Mouse (Mus musculus) liver, embryonic 16.5 days (tissue): ENCODE data around the gene Wfdc15a. TPM values are rescaled to one million over a fixed set of nuclear protein-coding genes. Genes with fewer than 3 reads are reported as not detected.

Experiments used
- ATAC-seq: fragments of 200-750 bp; cut with Nextera tagmentation; 2 replicates; pipeline ENCODE4 v1.8.0; 2017; ENCODE audit warnings: low read depth, mild to moderate bottlenecking, moderate number of reproducible peaks, moderate library complexity
- H3K27ac ChIP-seq: fragments of 300-500 bp; sonication (generic); 2 replicates; pipeline ENCODE4 v1.5.1; 2014; ENCODE audit warnings: mild to moderate bottlenecking, low read length
- H3K27me3 ChIP-seq: fragments of 300-500 bp; sonication (generic); 2 replicates; pipeline ENCODE4 v1.6.1; 2014; ENCODE audit warnings: low read depth, low read length, mixed read lengths; ENCODE audit not compliant: control insufficient read depth, insufficient read depth
- H3K36me3 ChIP-seq: fragments of 300-500 bp; sonication (generic); 2 replicates; pipeline ENCODE4 v1.6.1; 2014; ENCODE audit warnings: mild to moderate bottlenecking; ENCODE audit not compliant: control insufficient read depth, insufficient read depth
- H3K4me1 ChIP-seq: fragments of 300-500 bp; sonication (generic); 2 replicates; pipeline ENCODE4 v1.6.1; 2014; ENCODE audit warnings: low read depth, low read length, mixed read lengths; ENCODE audit not compliant: control insufficient read depth
- H3K4me2 ChIP-seq: fragments of 300-500 bp; sonication (generic); 2 replicates; pipeline ENCODE4 v1.6.1; 2014; ENCODE audit warnings: low read depth, low read length, mixed read lengths
- H3K4me3 ChIP-seq: fragments of 300-500 bp; sonication (generic); 2 replicates; pipeline ENCODE4 v1.5.1; 2014; ENCODE audit warnings: low read depth, mild to moderate bottlenecking, low read length
- H3K9ac ChIP-seq: fragments of 300-500 bp; sonication (generic); 2 replicates; pipeline ENCODE4 v1.6.1; 2014; ENCODE audit warnings: low read depth, low read length
- H3K9me3 ChIP-seq: fragments of 300-500 bp; sonication (generic); replicated peaks from 2 replicates; pipeline ENCODE4 v1.6.1; 2016; ENCODE audit warnings: low read length; ENCODE audit not compliant: control insufficient read depth
- WGBS: fragments of 180-500 bp; shearing (Covaris S2); extraction: QIAGEN DNeasy Blood & Tissue Kit; methylation state at CpG from one replicate; pipeline ENCODE4 v1.1.7; 2014; ENCODE audit not compliant: insufficient replicate concordance; 5-methylcytosine and 5-hydroxymethylcytosine counted together
- polyA plus RNA-seq: library from polyadenylated mRNA; unstranded; fragments of >200 nt; fragmentation: Nextera tagmentation; extraction: Ambion mirVana; gene quantifications from 2 replicates; pipeline ENCODE4 v1.2.1, GENCODE M21; 2015

Gene Wfdc15a
- polyA plus RNA-seq, 1 experiment from 2014 or later: not detected

DNA sequence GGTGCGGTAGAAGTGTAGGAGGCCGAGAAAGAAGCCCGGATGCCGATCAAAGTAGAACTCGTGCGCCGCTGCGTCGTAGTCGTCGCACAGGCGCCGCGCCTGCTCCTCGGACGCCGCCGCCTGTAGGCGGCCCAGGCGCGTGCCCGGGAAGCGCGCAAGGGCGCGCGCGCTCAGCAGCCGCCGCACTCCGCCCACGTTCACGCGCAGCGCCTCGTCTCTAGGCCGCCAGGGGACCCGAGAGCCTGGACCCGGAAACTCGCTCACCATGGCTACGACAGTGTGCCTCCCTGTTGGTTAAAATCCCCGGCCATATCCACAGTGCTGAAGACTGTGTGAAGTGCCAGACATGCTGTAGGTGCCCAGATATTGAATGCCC is 31.4 kb downstream of the Wfdc15a start:
- Histone ChIP-seq H3K9ac (no peak overlapping the region), H3K36me3 (no peaks in the 10 kb centered on the region), H3K4me3 (peak overlapping the region; percentile 6; the same call in 1 of the 2 replicates), H3K27me3 (peaks cover 61% of the 10 kb centered on the region), H3K27ac (no peak overlapping the region), H3K9me3 (no peaks in the 10 kb centered on the region), H3K4me2 (peak overlapping the region; percentile 31; the same call in 1 of the 2 replicates), H3K4me1 (no peaks in the 10 kb centered on the region; the same call in 1 of the 2 replicates)
- 10% methylated on average over 42 of the region's 42 CpGs for WGBS
- ATAC-seq: no peak

DNA sequence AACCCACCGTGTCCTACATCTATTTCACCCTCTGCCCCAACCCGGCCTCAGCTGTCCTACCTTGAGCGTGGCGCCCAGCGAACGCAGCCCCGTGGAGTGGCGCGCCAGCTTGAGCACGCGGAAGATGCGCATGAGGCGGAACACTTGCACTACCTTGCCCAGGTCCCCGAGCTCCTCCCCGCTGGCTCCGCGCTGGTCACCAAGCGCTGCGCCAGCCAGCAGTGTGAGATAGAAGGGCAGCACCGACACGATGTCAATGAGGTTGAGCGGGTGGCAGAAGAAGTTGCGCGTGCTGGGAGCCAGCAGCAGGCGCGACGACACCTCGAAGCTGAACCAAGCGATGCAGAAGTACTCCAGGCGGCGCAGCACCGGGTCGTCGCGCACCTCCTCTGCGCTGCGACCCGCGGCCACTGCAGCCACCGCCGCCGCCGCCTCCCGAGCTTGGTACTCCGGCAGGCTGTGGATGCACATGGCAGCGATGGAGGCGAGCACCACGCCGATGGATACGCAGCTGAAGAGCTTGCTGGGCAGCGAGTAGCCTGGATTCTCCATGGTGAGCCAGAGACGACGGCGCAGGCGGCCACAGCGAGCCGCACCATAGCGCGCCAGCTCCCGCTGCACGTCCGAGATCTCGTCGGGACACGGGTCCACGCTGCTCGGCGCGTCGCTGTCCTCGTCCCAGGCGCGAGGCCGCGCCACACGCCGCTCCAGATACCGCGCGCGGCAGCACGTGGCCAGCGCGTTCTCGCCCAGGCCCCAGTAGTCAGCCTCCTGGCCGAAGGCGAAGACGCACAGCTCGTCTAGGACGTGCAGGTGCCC is 32.0 kb downstream of the Wfdc15a start:
- Histone ChIP-seq H3K4me3 (peak overlapping the region; percentile 6; the same call in 1 of the 2 replicates), H3K27ac (no peak overlapping the region), H3K9ac (no peak overlapping the region), H3K9me3 (no peaks in the 10 kb centered on the region), H3K4me1 (no peaks in the 10 kb centered on the region; the same call in 1 of the 2 replicates), H3K4me2 (peak overlapping the region; percentile 31; the same call in 1 of the 2 replicates), H3K27me3 (peaks cover 61% of the 10 kb centered on the region), H3K36me3 (no peaks in the 10 kb centered on the region)
- 12% methylated on average over 90 of the region's 90 CpGs for WGBS
- ATAC-seq: no peak

DNA sequence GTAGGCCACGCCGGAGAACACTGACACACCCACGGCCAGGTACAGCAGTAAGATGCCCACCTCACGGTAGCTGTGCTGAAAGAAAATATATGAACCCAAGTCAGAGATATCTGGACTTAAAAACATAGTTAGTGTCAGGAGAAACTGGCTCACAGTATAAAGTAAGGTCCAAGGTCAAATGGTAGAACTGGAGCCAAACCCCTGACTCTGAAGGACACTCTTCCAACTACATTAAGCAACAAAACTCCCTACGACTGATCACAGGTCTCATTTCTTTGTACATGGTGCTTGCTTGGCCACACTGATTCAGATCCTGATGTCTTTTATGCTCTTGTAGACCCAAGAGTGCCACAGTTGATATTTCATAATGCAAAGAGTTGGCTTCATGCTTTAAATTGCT is 35.0 kb downstream of the Wfdc15a start:
- Histone ChIP-seq H3K4me1 (no peaks in the 10 kb centered on the region; the same call in 1 of the 2 replicates), H3K27me3 (peaks cover 41% of the 10 kb centered on the region), H3K9ac (no peak overlapping the region), H3K36me3 (no peaks in the 10 kb centered on the region), H3K9me3 (no peaks in the 10 kb centered on the region), H3K4me2 (no peak overlapping the region), H3K4me3 (no peak overlapping the region), H3K27ac (no peak overlapping the region)
- 71% methylated on average over 5 of the region's 5 CpGs for WGBS
- ATAC-seq: no peak

DNA sequence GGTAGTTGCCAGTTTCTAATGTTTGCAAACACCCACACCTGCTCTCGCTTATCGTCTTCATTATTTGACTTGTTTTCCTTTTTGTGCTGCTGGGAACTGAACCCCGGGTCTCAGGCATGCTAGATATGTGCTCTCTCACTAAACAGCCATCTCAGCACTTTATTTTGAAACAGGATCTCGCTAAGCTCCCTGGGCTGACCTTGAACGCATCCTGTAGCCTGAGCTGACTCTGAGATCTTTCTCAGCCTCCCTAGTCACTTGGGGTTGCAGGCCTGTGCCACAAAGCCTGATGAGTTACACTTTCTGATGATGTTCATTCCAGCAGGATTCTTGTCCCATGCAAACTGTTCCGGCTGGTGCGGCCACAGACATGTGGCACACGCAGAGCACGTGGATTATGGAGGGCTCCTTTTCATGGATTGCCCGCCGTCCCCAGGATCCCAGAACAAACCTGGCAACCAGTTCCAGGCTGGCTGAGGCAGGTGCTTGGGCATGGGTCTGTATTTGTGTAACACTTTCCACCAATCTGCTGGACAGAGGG is 38.3 kb downstream of the Wfdc15a start:
- Histone ChIP-seq H3K9ac (no peak overlapping the region), H3K27ac (no peak overlapping the region), H3K9me3 (no peaks in the 10 kb centered on the region), H3K27me3 (peaks cover 8% of the 10 kb centered on the region; the same call in 1 of the 2 replicates), H3K4me2 (no peak overlapping the region), H3K4me1 (no peaks in the 10 kb centered on the region; the same call in 1 of the 2 replicates), H3K36me3 (no peaks in the 10 kb centered on the region), H3K4me3 (no peak overlapping the region)
- ATAC-seq: no peak
- WGBS: 62% methylated on average over 11 of the region's 11 CpGs

DNA sequence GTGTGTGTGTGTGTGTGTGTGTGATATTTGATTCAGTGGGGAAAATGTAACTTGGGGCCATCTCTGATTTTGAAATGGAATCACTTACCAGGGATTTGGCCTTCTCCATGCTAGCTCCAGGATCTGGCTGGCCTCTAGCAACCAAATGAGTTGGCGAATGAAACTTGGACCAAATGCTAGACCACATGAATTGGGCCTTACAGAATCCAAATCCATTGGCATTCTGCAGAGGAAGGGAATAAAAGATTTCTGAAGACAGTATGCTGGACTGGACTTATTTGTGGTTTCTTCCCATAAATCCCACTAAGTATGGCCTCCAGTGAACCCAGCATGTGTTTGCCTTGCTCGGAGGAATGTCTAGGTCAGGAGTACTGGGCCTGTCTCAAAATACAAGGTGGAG is 41.1 kb downstream of the Wfdc15a start:
- H3K27ac ChIP-seq: no peak overlapping the region
- 65% methylated on average over 2 of the region's 2 CpGs for WGBS
- H3K4me2 ChIP-seq: no peak overlapping the region
- H3K27me3 ChIP-seq: no peaks in the 10 kb centered on the region
- H3K9me3 ChIP-seq: no peaks in the 10 kb centered on the region
- no peaks in the 10 kb centered on the region; the same call in 1 of the 2 replicates for H3K36me3 ChIP-seq
- H3K9ac ChIP-seq: no peak overlapping the region
- no peak overlapping the region for H3K4me3 ChIP-seq
- no peaks in the 10 kb centered on the region; the same call in 1 of the 2 replicates for H3K4me1 ChIP-seq
- no peak for ATAC-seq

DNA sequence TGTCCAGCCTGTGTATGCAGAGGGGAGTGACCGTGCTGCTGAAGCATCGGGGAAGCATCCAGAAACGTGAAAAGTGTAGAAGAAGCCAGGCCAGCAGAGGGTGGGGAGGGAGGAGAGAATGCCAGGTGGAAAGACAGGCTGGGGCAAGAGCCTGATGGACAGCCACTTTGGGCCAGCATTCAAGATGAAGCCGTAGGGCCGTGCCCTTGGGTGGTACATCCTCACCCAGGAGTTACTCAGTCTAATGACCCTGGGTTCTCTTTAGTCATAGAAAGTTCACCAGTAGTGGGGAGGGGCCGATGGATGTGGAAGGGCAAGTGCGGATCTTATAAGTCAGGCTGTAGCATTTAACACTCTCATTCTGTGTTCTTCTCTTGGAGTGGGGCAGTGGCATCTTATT is 43.8 kb downstream of the Wfdc15a start:
- no peak overlapping the region for H3K9ac ChIP-seq
- H3K27me3 ChIP-seq: no peaks in the 10 kb centered on the region
- no peak overlapping the region for H3K27ac ChIP-seq
- no peak overlapping the region for H3K4me3 ChIP-seq
- no peaks in the 10 kb centered on the region for H3K4me1 ChIP-seq
- no peak for ATAC-seq
- H3K36me3 ChIP-seq: peaks cover 2% of the 10 kb centered on the region
- no peak overlapping the region for H3K4me2 ChIP-seq
- H3K9me3 ChIP-seq: no peaks in the 10 kb centered on the region
- 75% methylated on average over 7 of the region's 7 CpGs for WGBS

DNA sequence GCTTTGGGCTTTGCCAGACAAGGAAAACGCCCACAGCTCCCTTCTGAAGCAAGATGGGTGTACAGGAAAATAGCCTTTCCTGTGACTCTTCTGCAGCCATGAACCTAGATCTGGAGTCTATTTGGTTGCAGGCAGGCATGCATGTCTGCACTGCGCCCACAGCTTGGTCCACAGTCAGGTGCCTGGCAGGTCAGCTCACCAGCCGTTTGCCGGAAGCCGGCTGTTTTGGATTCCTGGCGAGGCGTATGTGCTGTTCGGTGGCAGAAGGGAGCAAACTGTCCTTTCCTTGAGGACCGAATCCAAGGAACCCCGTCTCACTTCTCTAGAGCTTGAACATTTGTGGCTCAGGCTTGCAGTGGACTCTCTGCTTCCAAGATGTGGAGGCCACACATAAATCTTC is 45.9 kb downstream of the Wfdc15a start:
- H3K4me2 ChIP-seq: no peak overlapping the region
- no peak for ATAC-seq
- peaks cover 2% of the 10 kb centered on the region for H3K36me3 ChIP-seq
- H3K9me3 ChIP-seq: no peaks in the 10 kb centered on the region
- no peak overlapping the region for H3K27ac ChIP-seq
- no peak overlapping the region for H3K4me3 ChIP-seq
- 85% methylated on average over 10 of the region's 10 CpGs for WGBS
- no peaks in the 10 kb centered on the region for H3K27me3 ChIP-seq
- H3K4me1 ChIP-seq: no peaks in the 10 kb centered on the region
- no peak overlapping the region for H3K9ac ChIP-seq

DNA sequence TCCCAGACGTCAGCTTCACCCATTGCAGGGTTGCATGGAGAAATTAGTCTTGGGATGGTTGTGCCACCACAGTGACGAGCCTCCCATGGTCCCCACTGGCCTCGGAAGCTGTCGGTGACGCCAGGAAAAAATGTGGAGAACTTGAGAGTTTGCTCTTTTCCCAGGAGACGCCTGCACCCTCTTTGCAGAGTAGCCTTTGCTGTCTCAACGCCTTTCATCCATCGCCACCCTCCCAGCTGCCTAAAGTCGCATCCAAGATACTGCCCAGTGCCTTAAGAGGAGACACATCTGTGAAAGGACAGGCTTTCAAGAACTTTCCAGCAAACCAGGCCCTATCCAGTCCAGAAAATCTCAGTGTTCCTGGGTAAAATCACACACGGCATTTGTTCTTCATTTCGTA is 47.6 kb downstream of the Wfdc15a start:
- Histone ChIP-seq H3K9ac (no peak overlapping the region), H3K27ac (no peak overlapping the region), H3K9me3 (no peaks in the 10 kb centered on the region), H3K4me3 (no peak overlapping the region), H3K27me3 (no peaks in the 10 kb centered on the region), H3K4me2 (no peak overlapping the region), H3K4me1 (no peaks in the 10 kb centered on the region), H3K36me3 (peaks cover 2% of the 10 kb centered on the region)
- WGBS: 81% methylated on average over 11 of the region's 11 CpGs
- ATAC-seq: no peak

DNA sequence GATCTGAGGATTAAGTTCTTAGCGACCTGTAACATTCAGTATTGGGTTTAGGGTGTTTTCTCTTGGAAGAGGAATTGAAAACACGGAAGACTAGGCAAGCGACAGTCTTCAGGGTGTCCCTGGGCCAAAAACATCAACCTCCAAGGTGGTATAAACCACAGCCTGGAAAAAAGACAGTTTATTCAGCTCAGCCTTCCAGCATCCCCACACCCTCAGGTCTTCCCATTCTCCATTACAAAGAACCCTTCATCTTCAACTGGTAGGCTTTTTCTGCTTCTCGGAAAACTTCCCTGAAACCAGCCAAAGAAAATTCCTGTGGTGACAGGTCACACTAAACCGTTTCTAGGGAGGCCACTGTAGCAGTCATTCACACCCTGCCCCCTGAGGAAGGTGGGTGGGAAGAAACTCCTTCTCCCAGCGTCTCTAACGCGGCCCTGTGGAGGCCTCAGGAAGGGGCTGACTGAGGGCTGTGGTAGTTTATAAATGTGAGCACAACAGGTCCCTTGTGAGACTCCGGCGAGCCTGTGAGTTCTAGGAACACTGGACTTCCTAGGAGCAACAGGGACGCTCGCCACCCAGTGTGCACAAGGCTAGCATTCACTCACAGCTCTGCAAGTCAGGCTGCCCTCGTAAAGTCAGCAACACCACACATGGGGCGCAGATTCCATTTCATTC is 49.7 kb downstream of the Wfdc15a start:
- ATAC-seq: no peak
- no peak overlapping the region for H3K4me3 ChIP-seq
- no peaks in the 10 kb centered on the region for H3K4me1 ChIP-seq
- H3K27ac ChIP-seq: no peak overlapping the region
- no peaks in the 10 kb centered on the region for H3K27me3 ChIP-seq
- H3K9me3 ChIP-seq: no peaks in the 10 kb centered on the region
- no peak overlapping the region for H3K4me2 ChIP-seq
- H3K36me3 ChIP-seq: peaks cover 2% of the 10 kb centered on the region
- 74% methylated on average over 14 of the region's 14 CpGs for WGBS
- H3K9ac ChIP-seq: no peak overlapping the region
